Mouse (Mus musculus): ENCODE results near the gene Gp9. TPM values are rescaled to one million over a fixed set of nuclear protein-coding genes. Genes with fewer than 3 reads are reported as not detected.

Gene Gp9
- total RNA-seq, 2 experiments from 2014 or later: 0.64 to 1.1 TPM

- no peak for DNase-seq
Measured at GRCm38 (mm10) chr6:87787108-87787890, 9.4 kb downstream of the Gp9 start.

DNA sequence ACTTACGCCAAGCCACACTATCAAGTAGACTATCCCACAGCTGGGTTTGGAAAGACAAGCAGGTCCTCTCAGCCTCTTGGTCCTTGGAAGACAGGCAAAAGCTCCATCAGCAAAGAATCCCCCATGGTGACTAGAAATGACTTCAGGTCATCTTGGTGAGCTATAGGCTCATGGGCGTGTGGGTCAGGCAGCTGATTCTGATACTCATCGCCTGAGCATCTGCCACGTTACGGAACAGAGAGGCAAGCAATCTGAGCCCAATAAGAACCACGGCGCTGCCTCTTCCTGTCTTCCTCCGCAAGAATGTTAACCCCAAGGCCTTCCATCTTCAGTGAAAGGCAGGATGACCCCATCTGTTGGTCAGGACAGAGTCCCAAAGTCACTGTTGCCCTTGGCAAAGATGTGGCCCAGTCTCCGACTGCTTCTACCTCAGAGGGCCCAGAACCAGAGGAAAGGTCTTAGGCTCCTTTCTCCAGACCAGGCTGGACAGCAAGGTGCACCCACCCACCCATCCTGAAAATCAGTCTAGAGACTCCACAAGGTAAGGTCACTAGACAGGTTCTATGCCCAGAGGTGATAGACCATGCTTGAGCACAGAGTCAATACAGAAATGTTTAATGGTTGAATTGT, 10.5 kb downstream of the Gp9 start:
- DNase-seq: no peak

- DNase-seq: peak; percentile 64
Measured at GRCm38 (mm10) chr6:87788896-87789587, 11.2 kb downstream of the Gp9 start.

DNA sequence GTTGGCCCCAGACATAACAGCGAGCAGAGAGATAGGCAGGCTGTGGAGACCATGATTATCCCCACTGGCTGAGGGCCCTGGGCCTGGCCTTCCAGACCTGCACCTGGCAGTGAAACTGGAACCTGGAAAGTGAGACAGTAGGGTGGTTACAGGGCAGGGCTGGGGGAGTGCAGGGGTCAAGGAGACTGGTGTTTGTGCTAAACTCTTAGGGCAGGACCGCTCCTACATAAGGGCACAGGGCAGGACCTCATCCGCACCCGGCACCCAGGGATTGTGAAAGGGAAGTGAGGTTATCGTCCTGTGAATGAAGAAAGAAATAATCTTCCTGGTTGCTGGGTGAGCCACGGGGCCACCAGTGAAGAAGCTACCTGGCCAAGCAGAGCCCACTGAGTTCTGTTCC, 11.9 kb downstream of the Gp9 start:
- DNase-seq: no peak

- DNase-seq: no peak
Measured at GRCm38 (mm10) chr6:87790779-87791480, 13.1 kb downstream of the Gp9 start.

- no peak for DNase-seq
Measured at GRCm38 (mm10) chr6:87791826-87792225, 14.0 kb downstream of the Gp9 start.

DNA sequence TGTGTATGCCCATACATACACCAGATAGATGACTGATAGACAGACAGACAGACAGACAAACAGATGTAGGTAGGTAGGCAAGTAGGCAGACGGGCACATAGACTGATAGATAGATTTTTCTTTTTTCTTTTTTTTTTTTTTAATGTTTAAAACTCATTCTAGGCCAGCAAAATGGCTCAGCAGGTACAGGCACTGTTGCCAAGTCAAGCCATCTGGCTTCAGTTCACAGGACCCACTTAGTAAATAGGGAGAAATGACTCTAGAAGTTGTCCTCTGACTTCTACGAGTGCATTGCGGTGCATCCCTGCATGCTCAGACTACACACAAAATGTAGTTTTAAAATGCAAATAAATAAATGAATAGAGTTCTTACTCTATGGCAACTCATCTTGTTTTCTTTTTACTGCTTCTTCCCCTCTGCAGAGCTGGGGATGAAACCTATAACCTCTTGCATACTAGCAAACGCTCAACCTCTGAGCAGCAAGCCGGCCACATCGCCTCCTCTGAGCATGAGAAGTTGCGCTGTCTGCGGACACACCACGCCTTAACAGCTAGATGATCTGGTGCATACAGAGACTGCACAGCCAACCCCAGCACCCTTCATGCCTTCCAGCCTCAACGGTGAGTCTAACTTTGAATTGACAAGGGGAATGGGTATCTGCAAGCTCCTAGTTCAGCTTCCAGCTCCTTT, 16.1 kb downstream of the Gp9 start:
- DNase-seq: no peak

- DNase-seq: no peak
Measured at GRCm38 (mm10) chr6:87795385-87796150, 17.7 kb downstream of the Gp9 start.

DNA sequence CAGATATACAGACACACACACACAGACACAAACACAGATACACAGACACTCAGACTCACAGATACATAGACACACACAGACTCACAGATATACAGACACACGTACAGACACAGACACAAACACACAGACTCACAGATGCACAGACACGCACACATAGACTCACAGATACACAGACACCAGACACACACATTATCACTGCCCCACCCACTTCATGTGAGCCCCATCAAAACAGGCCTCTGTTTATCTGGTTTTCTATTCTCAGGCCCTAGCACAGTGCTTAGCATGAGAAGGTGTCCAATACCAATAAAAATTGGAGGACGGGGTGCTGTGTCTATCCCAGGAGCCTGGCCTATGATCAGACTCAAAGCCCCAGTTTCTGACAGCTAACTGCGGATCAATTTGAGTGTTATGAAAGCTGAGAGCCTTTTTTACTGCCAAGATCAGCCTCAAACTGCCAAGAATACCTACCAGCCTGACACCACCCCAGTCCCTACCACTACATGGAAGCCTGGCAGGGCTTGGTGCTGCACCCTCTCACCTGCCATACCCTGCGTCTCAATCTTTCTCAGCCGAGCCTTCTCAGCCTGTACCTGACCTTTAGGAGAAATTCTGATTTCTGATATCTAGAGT, 18.5 kb downstream of the Gp9 start:
- no peak for DNase-seq

DNA sequence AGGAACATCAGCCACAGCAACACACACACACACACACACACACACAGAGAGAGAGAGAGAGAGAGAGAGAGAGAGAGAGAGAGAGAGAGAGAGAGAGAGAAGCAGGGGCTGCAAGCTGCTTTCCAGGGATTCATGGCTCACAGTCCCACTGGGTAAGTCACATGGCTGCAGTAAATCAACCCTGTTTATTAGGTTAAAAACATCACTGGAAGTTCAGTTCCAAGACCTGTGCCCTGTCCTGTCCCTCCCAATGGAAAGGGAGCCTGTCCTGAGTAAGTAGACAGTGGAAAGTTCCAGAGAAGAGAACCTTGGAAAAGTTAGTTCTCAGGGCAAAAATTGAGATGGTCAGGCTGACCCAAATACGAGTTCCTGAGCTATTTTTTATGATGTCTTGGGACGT, 19.4 kb downstream of the Gp9 start:
- no peak for DNase-seq

DNA sequence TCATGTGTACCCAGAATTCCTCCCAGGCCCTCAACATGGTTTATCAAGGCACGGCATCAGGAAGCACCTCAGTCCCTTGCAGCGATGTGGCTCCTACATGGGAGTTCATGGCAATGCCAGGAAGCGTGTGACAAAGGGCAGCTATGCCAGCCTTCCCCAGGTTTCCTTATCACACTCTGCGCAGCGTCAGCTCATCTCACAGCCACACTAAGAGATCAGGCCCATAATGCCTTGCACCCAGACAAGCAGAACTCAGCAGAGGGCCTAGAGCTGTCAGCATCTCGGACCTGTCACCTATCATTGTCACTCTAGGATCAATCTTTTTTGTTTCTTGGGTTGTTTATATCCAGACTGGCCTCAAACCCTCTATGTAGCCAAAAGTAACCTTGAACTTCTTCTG, 21.7 kb downstream of the Gp9 start:
- DNase-seq: no peak

- DNase-seq: no peak
Measured at GRCm38 (mm10) chr6:87802462-87802861, 24.6 kb downstream of the Gp9 start.

DNA sequence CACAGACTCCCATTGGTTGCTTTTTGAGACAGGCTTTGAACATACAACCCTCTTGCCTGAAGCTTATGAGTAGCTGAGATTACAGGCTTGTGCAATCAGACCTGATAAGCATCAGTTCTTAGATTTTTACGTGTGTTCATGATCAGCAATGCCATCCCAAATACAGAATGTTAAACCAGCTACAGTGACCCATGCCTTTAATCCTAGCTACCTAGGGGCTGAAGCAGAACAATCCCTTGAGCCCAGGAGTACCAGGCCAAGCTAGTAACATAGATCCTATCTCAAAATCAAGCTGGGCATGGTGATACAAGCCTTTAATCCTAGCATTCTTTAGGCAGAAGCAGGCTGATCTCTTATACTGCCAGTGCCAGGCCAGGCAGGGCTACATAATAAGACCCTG, 26.2 kb downstream of the Gp9 start:
- DNase-seq: no peak

DNA sequence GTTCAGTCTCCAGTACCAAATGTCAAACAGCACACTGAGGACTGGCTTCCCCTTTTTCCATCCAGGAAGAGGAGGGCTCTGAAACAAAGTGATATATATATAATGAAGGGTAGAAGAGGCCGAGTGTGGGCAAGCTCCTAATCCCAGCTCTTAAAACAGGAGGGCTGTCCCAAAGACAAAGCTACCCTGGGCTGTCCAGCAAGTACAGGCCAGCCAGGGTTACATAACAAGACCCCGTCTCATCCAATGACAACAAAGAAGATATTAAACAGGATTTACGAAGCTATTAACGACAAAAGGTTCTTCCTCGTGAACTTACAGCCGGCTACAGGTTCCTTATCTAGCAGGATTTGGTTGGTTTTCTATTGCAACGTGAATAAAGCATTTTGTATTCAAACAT, 27.0 kb downstream of the Gp9 start:
- DNase-seq: no peak

DNA sequence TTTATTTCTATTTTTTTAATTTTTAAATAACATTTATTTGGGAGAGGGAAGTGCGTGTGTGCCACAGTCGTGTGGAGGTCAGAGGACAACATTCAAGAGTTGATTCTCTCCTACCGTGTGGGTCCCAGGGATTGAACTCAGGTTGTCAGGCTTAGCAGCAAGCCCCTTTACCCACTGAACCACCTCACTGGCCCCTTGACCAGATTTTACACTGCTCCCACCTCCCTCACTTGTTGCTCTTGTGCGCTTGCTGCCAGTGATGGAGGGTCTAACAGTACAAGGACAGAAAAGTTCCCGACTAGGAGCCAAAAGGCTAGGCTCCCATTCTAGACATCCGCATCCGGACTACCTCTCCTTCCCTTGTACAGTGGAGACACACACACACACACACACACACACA, 27.6 kb downstream of the Gp9 start:
- DNase-seq: no peak

GRCm38 (mm10) chr6:87806028-87806427, 28.2 kb downstream of the Gp9 start:
- DNase-seq: no peak

DNA sequence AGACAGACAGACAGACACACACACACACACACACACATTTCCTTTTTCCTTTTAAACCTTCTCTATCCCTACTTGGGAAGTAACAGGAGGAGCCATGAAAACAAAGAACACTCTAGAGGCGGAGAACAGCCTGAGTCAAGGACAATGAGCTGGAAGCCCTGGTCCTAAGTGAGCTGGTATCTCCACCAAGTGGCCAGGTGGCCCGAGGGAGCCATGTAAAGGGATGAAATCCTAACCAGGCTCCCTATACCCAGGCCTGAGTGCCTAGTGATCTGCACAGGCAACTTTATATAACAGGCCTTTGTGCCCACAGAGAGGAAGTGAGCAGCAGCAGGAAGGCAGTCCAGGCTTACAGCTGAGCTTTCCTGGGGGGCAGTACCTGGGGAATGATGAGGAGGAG, 29.0 kb downstream of the Gp9 start:
- no peak for DNase-seq

DNA sequence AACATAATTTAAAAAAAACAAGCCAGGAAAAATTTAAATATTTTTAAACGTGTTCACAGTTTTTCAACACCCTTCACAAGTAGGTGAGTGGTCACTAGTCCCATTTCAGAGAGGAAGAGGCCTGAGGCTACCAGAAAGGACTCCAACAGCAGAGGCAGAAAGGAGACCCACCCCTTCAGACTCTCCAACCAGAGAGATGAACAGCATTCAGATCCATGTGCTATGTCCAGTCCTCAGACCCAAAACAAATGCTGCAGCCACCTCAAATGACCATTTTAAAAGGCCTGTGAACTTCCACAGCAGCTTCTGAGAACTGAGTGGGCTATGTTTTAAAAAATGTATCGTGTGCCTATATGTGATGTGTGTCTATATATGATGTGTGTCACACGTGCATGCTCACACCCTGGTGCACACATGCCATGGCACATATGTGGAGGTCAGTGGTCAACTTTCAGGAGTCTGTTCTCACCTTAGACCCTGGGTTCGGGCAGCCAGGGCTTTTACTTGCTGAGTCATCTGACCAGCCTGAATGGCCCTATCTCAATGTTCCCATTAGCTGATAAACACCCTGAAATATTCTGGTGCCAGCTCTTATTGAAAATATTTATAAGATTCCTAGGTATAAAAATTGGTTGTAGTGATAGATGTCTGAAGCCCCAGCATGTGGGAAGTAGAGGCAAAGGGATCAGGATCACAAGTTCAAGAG, 30.0 kb downstream of the Gp9 start:
- DNase-seq: no peak

- no peak for DNase-seq
Measured at GRCm38 (mm10) chr6:87808521-87808920, 30.6 kb downstream of the Gp9 start.

GRCm38 (mm10) chr6:87809144-87809543, 31.3 kb downstream of the Gp9 start:
- DNase-seq: no peak
